In the genomic region with DNA sequence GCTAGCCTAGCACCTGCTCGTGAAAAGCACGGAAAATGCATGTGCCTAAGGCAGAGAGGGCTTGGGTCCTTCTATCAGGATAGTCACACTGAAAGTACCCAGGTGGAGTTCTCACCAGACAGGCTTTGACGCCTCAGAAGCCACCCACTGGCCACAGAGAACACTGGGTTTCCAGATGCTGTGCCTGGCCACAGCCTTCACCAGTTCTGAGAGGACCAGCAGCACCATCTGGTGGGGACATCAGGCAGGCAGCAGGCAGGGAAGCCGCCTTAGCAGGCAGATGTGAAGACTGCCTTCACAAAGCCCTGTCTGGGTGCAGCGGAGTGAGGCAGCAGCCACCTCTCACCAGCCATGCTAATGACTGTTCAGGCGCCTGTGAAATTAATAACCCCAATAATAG, we compare ENCODE assay signal across 8 mouse cellular contexts. TPM values are rescaled to one million over a fixed set of nuclear protein-coding genes. Genes with fewer than 3 reads are reported as not detected.
DNase-seq lines count a peak whose midpoint lies in the region; ATAC-seq and TF ChIP-seq lines count a peak whose summit lies in the region.

No protein-coding gene starts in this region.

- ATAC-seq in embryonic facial prominence, embryonic 15.5 days (ENCODE audit: insufficient number of reproducible peaks, low FRiP score, low TSS enrichment, low read depth): peak; percentile 55; the same call in 1 of the 2 replicates
- ATAC-seq in heart, embryonic 12.5 days (ENCODE audit: insufficient number of reproducible peaks, low FRiP score): peak; percentile 58; the same call in 1 of the 2 replicates
- peak; percentile 83 for ATAC-seq in kidney, postnatal 0 days (replicated peaks; ENCODE audit: low FRiP score, low read depth)
- peak; percentile 74 for ATAC-seq in liver, embryonic 11.5 days (replicated peaks; ENCODE audit: low FRiP score)
- ATAC-seq in stomach, embryonic 14.5 days (ENCODE audit: insufficient number of reproducible peaks, insufficient read depth, low FRiP score, low read depth): peak; percentile 81

- H3K4me2 ChIP-seq in embryonic facial prominence, embryonic 15.5 days (replicated peaks): no peak overlapping the region
- H3K4me2 ChIP-seq in heart, embryonic 12.5 days: no peak overlapping the region
- H3K4me2 ChIP-seq in kidney, postnatal 0 days (ENCODE audit: low read length): no peak overlapping the region
- no peak overlapping the region for H3K4me2 ChIP-seq in liver, embryonic 11.5 days
- no peak overlapping the region for H3K4me2 ChIP-seq in stomach, embryonic 14.5 days (replicated peaks; ENCODE audit: low read depth, low read length)

- H3K4me3 ChIP-seq in embryonic facial prominence, embryonic 15.5 days (replicated peaks): no peak overlapping the region
- H3K4me3 ChIP-seq in heart, embryonic 12.5 days: no peak overlapping the region
- no peak overlapping the region for H3K4me3 ChIP-seq in kidney, postnatal 0 days (replicated peaks; ENCODE audit: low read depth, low read length)
- H3K4me3 ChIP-seq in liver, embryonic 11.5 days (ENCODE audit: low read depth, low read length): no peak overlapping the region
- H3K4me3 ChIP-seq in stomach, embryonic 14.5 days (ENCODE audit: low read depth, low read length): no peak overlapping the region

- H3K27me3 ChIP-seq in embryonic facial prominence, embryonic 15.5 days: no peaks in the 10 kb centered on the region
- H3K27me3 ChIP-seq in heart, embryonic 12.5 days (replicated peaks): no peaks in the 10 kb centered on the region
- no peaks in the 10 kb centered on the region for H3K27me3 ChIP-seq in kidney, postnatal 0 days (ENCODE audit: insufficient read depth, low read length)
- no peaks in the 10 kb centered on the region for H3K27me3 ChIP-seq in liver, embryonic 11.5 days (replicated peaks; ENCODE audit: control insufficient read depth, insufficient read depth, low read length)
- H3K27me3 ChIP-seq in stomach, embryonic 14.5 days (ENCODE audit: control insufficient read depth, insufficient read depth, low read length): no peaks in the 10 kb centered on the region

- WGBS in embryonic facial prominence, embryonic 15.5 days: 28% methylated on average over 6 of the region's 6 CpGs
- 38% methylated on average over 6 of the region's 6 CpGs for WGBS in heart, embryonic 12.5 days
- 29% methylated on average over 6 of the region's 6 CpGs for WGBS in kidney, postnatal 0 days
- 36% methylated on average over 6 of the region's 6 CpGs for WGBS in liver, embryonic 11.5 days
- WGBS in stomach, embryonic 14.5 days: 33% methylated on average over 6 of the region's 6 CpGs

- H3K9ac ChIP-seq in embryonic facial prominence, embryonic 15.5 days: no peak overlapping the region
- H3K9ac ChIP-seq in heart, embryonic 12.5 days: no peak overlapping the region
- H3K9ac ChIP-seq in kidney, postnatal 0 days (ENCODE audit: low read depth, low read length): no peak overlapping the region
- no peak overlapping the region for H3K9ac ChIP-seq in liver, embryonic 11.5 days (ENCODE audit: low read depth, low read length)
- H3K9ac ChIP-seq in stomach, embryonic 14.5 days (replicated peaks; ENCODE audit: low read depth, low read length): no peak overlapping the region

- no peaks in the 10 kb centered on the region for H3K36me3 ChIP-seq in embryonic facial prominence, embryonic 15.5 days
- no peaks in the 10 kb centered on the region for H3K36me3 ChIP-seq in heart, embryonic 12.5 days
- no peaks in the 10 kb centered on the region for H3K36me3 ChIP-seq in kidney, postnatal 0 days (ENCODE audit: insufficient read depth, low read length)
- H3K36me3 ChIP-seq in liver, embryonic 11.5 days (ENCODE audit: control insufficient read depth, insufficient read depth, low read length): no peaks in the 10 kb centered on the region
- no peaks in the 10 kb centered on the region for H3K36me3 ChIP-seq in stomach, embryonic 14.5 days (ENCODE audit: control insufficient read depth, insufficient read depth, low read length)

- H3K9me3 ChIP-seq in embryonic facial prominence, embryonic 15.5 days (replicated peaks): no peaks in the 10 kb centered on the region
- H3K9me3 ChIP-seq in heart, embryonic 12.5 days (replicated peaks): no peaks in the 10 kb centered on the region
- no peaks in the 10 kb centered on the region for H3K9me3 ChIP-seq in kidney, postnatal 0 days (replicated peaks; ENCODE audit: low read length)
- H3K9me3 ChIP-seq in liver, embryonic 11.5 days (ENCODE audit: control insufficient read depth, low read length): no peaks in the 10 kb centered on the region
- H3K9me3 ChIP-seq in stomach, embryonic 14.5 days (ENCODE audit: control insufficient read depth, low read depth, low read length): no peaks in the 10 kb centered on the region

- no peaks in the 10 kb centered on the region for H3K4me1 ChIP-seq in embryonic facial prominence, embryonic 15.5 days
- no peaks in the 10 kb centered on the region for H3K4me1 ChIP-seq in heart, embryonic 12.5 days (replicated peaks)
- no peaks in the 10 kb centered on the region; the same call in 1 of the 2 replicates for H3K4me1 ChIP-seq in kidney, postnatal 0 days (replicated peaks; ENCODE audit: insufficient read depth, low read length)
- H3K4me1 ChIP-seq in liver, embryonic 11.5 days (replicated peaks; ENCODE audit: control insufficient read depth, insufficient read depth, low read length): no peaks in the 10 kb centered on the region
- no peaks in the 10 kb centered on the region for H3K4me1 ChIP-seq in stomach, embryonic 14.5 days (ENCODE audit: control insufficient read depth, insufficient read depth, low read length)

- peak; percentile 98 for TF ChIP-seq CTCF in kidney, postnatal 0 days (IDR thresholded peaks at IDR 0.05; ENCODE audit: low read depth)

- DNase-seq in 3T3-L1 (ENCODE audit: low read depth, low spot score): peak; percentile 73
- DNase-seq in adrenal gland, postnatal 36 days: peak; percentile 75 to 82
- peak; percentile 89 for DNase-seq in kidney, postnatal 0 days (ENCODE audit: low spot score)
- peak; percentile 51 for DNase-seq in liver, embryonic 11.5 days (ENCODE audit: low spot score)
- peak; percentile 82 for DNase-seq in neural tube, embryonic 10.5 days (ENCODE audit: extremely low spot score, low spot score)

- no peak overlapping the region for H3K27ac ChIP-seq in embryonic facial prominence, embryonic 15.5 days (replicated peaks)
- H3K27ac ChIP-seq in heart, embryonic 12.5 days (ENCODE audit: poor library complexity, severe bottlenecking): no peak overlapping the region
- no peak overlapping the region for H3K27ac ChIP-seq in kidney, postnatal 0 days
- no peak overlapping the region for H3K27ac ChIP-seq in liver, embryonic 11.5 days (ENCODE audit: low read depth, low read length)
- H3K27ac ChIP-seq in stomach, embryonic 14.5 days (ENCODE audit: low read length): no peak overlapping the region

RNA-seq across cellular contexts. Expression of a gene that starts 40.7 kb away (rescaled TPM):
- 10 to 100 TPM; 83.5 to 88.7 TPM for total RNA-seq in adrenal gland, postnatal 36 days (2021)
- polyA plus RNA-seq in embryonic facial prominence, embryonic 15.5 days (2015; fragmentation: Nextera tagmentation; extraction: Ambion mirVana): 111 and 115 TPM in 2 replicates
- 51.6 and 59.1 TPM in 2 replicates for polyA plus RNA-seq in heart, embryonic 12.5 days (2016; fragmentation: Nextera tagmentation; extraction: Ambion mirVana)
- polyA plus RNA-seq in kidney, postnatal 0 days (2015; fragmentation: Nextera tagmentation; extraction: Ambion mirVana): 127 and 131 TPM in 2 replicates
- polyA plus RNA-seq in liver, embryonic 11.5 days (2014; fragmentation: Nextera tagmentation; extraction: Ambion mirVana): 65.4 and 76.9 TPM in 2 replicates
- 98.8 and 107 TPM in 2 replicates for polyA plus RNA-seq in stomach, embryonic 14.5 days (2014; fragmentation: Nextera tagmentation; extraction: Ambion mirVana)
